ENCODE assay signal across 9 mouse cellular contexts in genomic region chr12:29701731-29702316, GRCm38 (mm10).
A peak's percentile ranks its signal among the peaks of the same experiment; 100 is the strongest.
DNase-seq lines count a peak whose midpoint lies in the region; ATAC-seq and TF ChIP-seq lines count a peak whose summit lies in the region.
"Had no signal": no experiment of that assay in that cellular context is flagged by ENCODE, and none has a peak within 500 bp of the region (broad histone marks: within the 10 kb centered on the region; RNA-seq: fewer than 3 reads in every experiment).

No protein-coding gene starts in this region.

- ATAC-seq in midbrain, embryonic 15.5 days (replicated peaks) = no peak
- no peak for ATAC-seq in intestine, embryonic 15.5 days
- no peak for ATAC-seq in intestine, postnatal 0 days

- H3K4me3 ChIP-seq in cerebellum, adult 2 months (replicated peaks; ENCODE audit: insufficient read depth, low read depth, low read length) = no peak overlapping the region
- no peak overlapping the region for H3K4me3 ChIP-seq in embryonic facial prominence, embryonic 10.5 days
- H3K4me3 ChIP-seq in heart, embryonic 10.5 days = no peak overlapping the region
- H3K4me3 ChIP-seq in midbrain, embryonic 15.5 days = no peak overlapping the region
- H3K4me3 ChIP-seq in intestine, embryonic 15.5 days (replicated peaks) = no peak overlapping the region
- no peak overlapping the region for H3K4me3 ChIP-seq in intestine, postnatal 0 days (ENCODE audit: low read depth, low read length)
- H3K4me3 ChIP-seq: heart, embryonic 13.5 days had no signal

- peak in 1 of 2 experiments; percentile 25 for DNase-seq in cerebellum, adult 2 months
- DNase-seq in cerebellum, postnatal 14 days = no peak
- peak; percentile 22 for DNase-seq in embryonic facial prominence, embryonic 10.5 days (ENCODE audit: low spot score)
- peak; percentile 61 for DNase-seq in heart, embryonic 10.5 days (ENCODE audit: low spot score)
- no peak for DNase-seq in layer of hippocampus, adult 8-10 months (ENCODE audit: low spot score in 2 of 2)

- 58% methylated on average over 6 of the region's 6 CpGs for WGBS in cerebellum, adult 2 months
- 12% methylated on average over 6 of the region's 6 CpGs for WGBS in embryonic facial prominence, embryonic 10.5 days
- 38% methylated on average over 6 of the region's 6 CpGs for WGBS in heart, embryonic 10.5 days
- 5% methylated on average over 6 of the region's 6 CpGs for WGBS in midbrain, embryonic 15.5 days
- 37% methylated on average over 6 of the region's 6 CpGs for WGBS in intestine, embryonic 15.5 days
- WGBS in intestine, postnatal 0 days = 32% methylated on average over 6 of the region's 6 CpGs

- H3K36me3 ChIP-seq in embryonic facial prominence, embryonic 10.5 days (replicated peaks) = no peaks in the 10 kb centered on the region
- H3K36me3 ChIP-seq in heart, embryonic 10.5 days = no peaks in the 10 kb centered on the region
- no peaks in the 10 kb centered on the region for H3K36me3 ChIP-seq in midbrain, embryonic 15.5 days (replicated peaks)
- H3K36me3 ChIP-seq in intestine, embryonic 15.5 days = no peaks in the 10 kb centered on the region
- H3K36me3 ChIP-seq in intestine, postnatal 0 days (ENCODE audit: control insufficient read depth, insufficient read depth) = no peaks in the 10 kb centered on the region
- H3K36me3 ChIP-seq: heart, embryonic 13.5 days had no signal

- no peak overlapping the region for H3K4me2 ChIP-seq in midbrain, embryonic 15.5 days
- H3K4me2 ChIP-seq in intestine, embryonic 15.5 days (replicated peaks) = no peak overlapping the region
- no peak overlapping the region for H3K4me2 ChIP-seq in intestine, postnatal 0 days (replicated peaks; ENCODE audit: low read depth)
- H3K4me2 ChIP-seq: heart, embryonic 13.5 days had no signal

- H3K9me3 ChIP-seq in embryonic facial prominence, embryonic 10.5 days = no peaks in the 10 kb centered on the region
- no peaks in the 10 kb centered on the region for H3K9me3 ChIP-seq in heart, embryonic 10.5 days
- no peaks in the 10 kb centered on the region for H3K9me3 ChIP-seq in midbrain, embryonic 15.5 days
- no peaks in the 10 kb centered on the region for H3K9me3 ChIP-seq in intestine, embryonic 15.5 days
- H3K9me3 ChIP-seq in intestine, postnatal 0 days (ENCODE audit: control insufficient read depth) = no peaks in the 10 kb centered on the region
- H3K9me3 ChIP-seq: heart, embryonic 13.5 days had no signal

- 0 out of 2 replicates have a peak overlapping the region, but pooled peaks have one; percentile 5 for H3K27ac ChIP-seq in cerebellum, adult 2 months (ENCODE audit: insufficient read depth, low read length)
- H3K27ac ChIP-seq in embryonic facial prominence, embryonic 10.5 days (replicated peaks) = peak overlapping the region; percentile 48; the same call in 1 of the 2 replicates
- peak overlapping the region; percentile 56; the same call in 1 of the 2 replicates for H3K27ac ChIP-seq in heart, embryonic 10.5 days
- peak overlapping the region; percentile 75 for H3K27ac ChIP-seq in midbrain, embryonic 15.5 days
- H3K27ac ChIP-seq in intestine, embryonic 15.5 days = no peak overlapping the region
- H3K27ac ChIP-seq in intestine, postnatal 0 days (ENCODE audit: low read depth, low read length) = no peak overlapping the region
- H3K27ac ChIP-seq: heart, embryonic 13.5 days had no signal

- H3K4me1 ChIP-seq in cerebellum, adult 2 months (ENCODE audit: control insufficient read depth, insufficient read depth, low read length) = peaks cover 36% of the 10 kb centered on the region
- peaks cover 38% of the 10 kb centered on the region for H3K4me1 ChIP-seq in embryonic facial prominence, embryonic 10.5 days
- H3K4me1 ChIP-seq in heart, embryonic 10.5 days = peaks cover 28% of the 10 kb centered on the region
- peaks cover 60% of the 10 kb centered on the region for H3K4me1 ChIP-seq in midbrain, embryonic 15.5 days
- peaks cover 5% of the 10 kb centered on the region; the same call in 1 of the 2 replicates for H3K4me1 ChIP-seq in intestine, embryonic 15.5 days (replicated peaks)
- no peaks in the 10 kb centered on the region for H3K4me1 ChIP-seq in intestine, postnatal 0 days (replicated peaks; ENCODE audit: control insufficient read depth, insufficient read depth, low read length)

- TF ChIP-seq POLR2A in cerebellum, adult 2 months (IDR thresholded peaks at IDR 0.05; ENCODE audit: borderline replicate concordance, insufficient read depth, low read length) = no peak

- TF ChIP-seq CTCF in cerebellum, adult 2 months (IDR thresholded peaks at IDR 0.05; ENCODE audit: borderline replicate concordance, insufficient read depth, low read depth, low read length) = no peak
- TF ChIP-seq CTCF in intestine, postnatal 0 days (IDR thresholded peaks at IDR 0.05; ENCODE audit: low read depth) = no peak

- no peak overlapping the region for H3K9ac ChIP-seq in midbrain, embryonic 15.5 days
- H3K9ac ChIP-seq in intestine, embryonic 15.5 days = no peak overlapping the region
- H3K9ac ChIP-seq in intestine, postnatal 0 days (ENCODE audit: low read depth, low read length) = no peak overlapping the region
- H3K9ac ChIP-seq: heart, embryonic 13.5 days had no signal

- no peaks in the 10 kb centered on the region for H3K27me3 ChIP-seq in cerebellum, adult 2 months (ENCODE audit: control insufficient read depth, insufficient read depth, low read length)
- H3K27me3 ChIP-seq in embryonic facial prominence, embryonic 10.5 days (replicated peaks; ENCODE audit: low read depth, poor library complexity, severe bottlenecking) = peaks cover 6% of the 10 kb centered on the region; the same call in 1 of the 2 replicates
- H3K27me3 ChIP-seq in heart, embryonic 10.5 days (ENCODE audit: insufficient read depth, poor library complexity, severe bottlenecking) = no peaks in the 10 kb centered on the region
- no peaks in the 10 kb centered on the region for H3K27me3 ChIP-seq in midbrain, embryonic 15.5 days (replicated peaks)
- no peaks in the 10 kb centered on the region for H3K27me3 ChIP-seq in intestine, embryonic 15.5 days (replicated peaks)
- H3K27me3 ChIP-seq in intestine, postnatal 0 days (replicated peaks; ENCODE audit: control insufficient read depth, insufficient read depth, low read length) = no peaks in the 10 kb centered on the region
- H3K27me3 ChIP-seq: heart, embryonic 13.5 days had no signal

Comparison
In these comparisons a context has a peak if more than half of its experiments do, and no peak if none do; other contexts are left out.
1. DNase-seq: peak in embryonic facial prominence, embryonic 10.5 days (single experiment) and heart, embryonic 10.5 days (single experiment); none in cerebellum, postnatal 14 days (0 of 2) and layer of hippocampus, adult 8-10 months (0 of 2).
2. H3K27ac ChIP-seq: peak in cerebellum, adult 2 months (single experiment), embryonic facial prominence, embryonic 10.5 days (single experiment), heart, embryonic 10.5 days (single experiment) and midbrain, embryonic 15.5 days (single experiment); none in intestine, embryonic 15.5 days (single experiment) and intestine, postnatal 0 days (single experiment).